Mouse (Mus musculus) lung, postnatal 0 days (tissue): ENCODE data around the gene Ube2h. TPM values are rescaled to one million over a fixed set of nuclear protein-coding genes. Genes with fewer than 3 reads are reported as not detected.
A peak's percentile ranks its signal among the peaks of the same experiment; 100 is the strongest.

Experiments used
- ATAC-seq: fragments of 200-750 bp; cut with Nextera tagmentation; 2 replicates; pipeline ENCODE4 v1.8.0; 2017; ENCODE audit warnings: moderate library complexity
- DNase-seq: peaks from one replicate; pipeline ENCODE4 v3.0.0-alpha.2; 2016; ENCODE audit warnings: low spot score
- H3K27ac ChIP-seq: fragments of 300-500 bp; sonication (generic); 2 replicates; pipeline ENCODE4 v1.5.1; 2014; ENCODE audit warnings: antibody characterized with exemption, mild to moderate bottlenecking, low read length, mixed read lengths
- H3K27me3 ChIP-seq: fragments of 300-500 bp; sonication (generic); replicated peaks from 2 replicates; pipeline ENCODE4 v1.6.1; 2014; ENCODE audit warnings: low read length, mixed read lengths; ENCODE audit not compliant: insufficient read depth
- H3K36me3 ChIP-seq: fragments of 300-500 bp; sonication (generic); 2 replicates; pipeline ENCODE4 v1.6.1; 2014; ENCODE audit warnings: low read length, mixed read lengths; ENCODE audit not compliant: insufficient read depth
- H3K4me1 ChIP-seq: fragments of 300-500 bp; sonication (generic); 2 replicates; pipeline ENCODE4 v1.6.1; 2014; ENCODE audit warnings: antibody characterized with exemption, low read depth, low read length, mixed read lengths; ENCODE audit not compliant: insufficient read depth
- H3K4me2 ChIP-seq: fragments of 300-500 bp; sonication (generic); replicated peaks from 2 replicates; pipeline ENCODE4 v1.6.1; 2014; ENCODE audit warnings: low read depth, mild to moderate bottlenecking, low read length, moderate library complexity, mixed read lengths
- H3K4me3 ChIP-seq: fragments of 300-500 bp; sonication (generic); 2 replicates; pipeline ENCODE4 v1.5.1; 2014; ENCODE audit warnings: low read depth, low read length
- H3K9ac ChIP-seq: fragments of 300-500 bp; sonication (generic); replicated peaks from 2 replicates; pipeline ENCODE4 v1.6.1; 2014; ENCODE audit warnings: low read depth, mild to moderate bottlenecking
- H3K9me3 ChIP-seq: fragments of 300-500 bp; sonication (generic); 2 replicates; pipeline ENCODE4 v1.6.1; 2016; ENCODE audit warnings: low read length, mixed read lengths
- CTCF ChIP-seq: IDR thresholded peaks from 2 replicates; pipeline ENCODE4 v1.5.1; 2016; ENCODE audit warnings: antibody characterized with exemption, mild to moderate bottlenecking
- EP300 ChIP-seq: IDR thresholded peaks from 2 replicates; pipeline ENCODE4 v1.6.1; 2016; ENCODE audit warnings: antibody characterized with exemption, mild to moderate bottlenecking, control low read depth
- WGBS: fragments of 180-500 bp; shearing (Covaris S2); extraction: QIAGEN DNeasy Blood & Tissue Kit; methylation state at CpG from one replicate; pipeline ENCODE4 v1.1.7; 2014; 5-methylcytosine and 5-hydroxymethylcytosine counted together
- polyA plus RNA-seq: library from polyadenylated mRNA; unstranded; fragments of >200 nt; fragmentation: Nextera tagmentation; extraction: Ambion mirVana; gene quantifications from 2 replicates; pipeline ENCODE4 v1.2.1, GENCODE M21; 2015

The Ube2h gene
- polyA plus RNA-seq, 1 experiment from 2014 or later = 34.5 TPM

DNA sequence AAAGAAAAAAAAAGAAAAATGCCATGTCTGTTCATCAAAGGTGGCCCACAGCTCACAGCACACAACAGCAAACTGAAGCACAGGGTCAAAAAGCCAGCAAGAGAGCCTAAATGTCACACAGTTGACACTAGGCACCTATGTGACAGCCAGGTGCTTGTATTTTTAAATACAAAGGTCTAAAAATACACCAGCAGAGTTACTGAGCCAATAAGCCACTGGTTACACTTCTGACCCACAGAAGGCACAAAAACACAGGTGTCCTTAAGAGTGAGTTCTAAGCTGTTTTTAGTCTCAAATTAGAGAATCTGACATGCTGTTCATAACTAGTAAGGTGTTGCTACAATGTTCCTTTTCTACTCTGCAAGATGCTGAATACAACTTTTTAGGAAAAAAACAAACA, 17.7 kb downstream of the Ube2h start:
- H3K9me3 ChIP-seq = no peaks in the 10 kb centered on the region
- H3K4me2 ChIP-seq = no peak overlapping the region
- peaks cover 16% of the 10 kb centered on the region for H3K36me3 ChIP-seq
- TF ChIP-seq CTCF (no peak), EP300 (no peak)
- H3K4me1 ChIP-seq = no peaks in the 10 kb centered on the region
- H3K9ac ChIP-seq = no peak overlapping the region
- DNase-seq (no peak), ATAC-seq (no peak)
- no peaks in the 10 kb centered on the region for H3K27me3 ChIP-seq
- no peak overlapping the region for H3K4me3 ChIP-seq
- no peak overlapping the region for H3K27ac ChIP-seq

DNA sequence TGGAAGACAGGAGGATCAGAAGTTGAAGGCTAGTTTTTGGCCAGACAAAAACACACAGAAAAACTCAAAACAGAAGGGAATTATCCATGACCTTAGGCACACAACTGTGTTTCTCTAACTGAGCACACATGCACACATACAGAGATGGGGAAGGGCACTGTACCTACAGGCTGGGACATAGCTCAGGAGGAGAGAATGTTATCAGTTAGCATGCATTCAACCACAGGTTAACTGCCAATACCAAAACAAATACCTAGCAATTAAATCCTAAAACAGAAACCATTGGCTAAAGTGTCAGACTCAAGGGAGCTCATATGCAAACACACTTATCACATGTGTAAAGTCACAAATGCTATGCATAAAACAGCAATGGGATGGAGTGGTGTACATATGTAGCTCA, 20.2 kb downstream of the Ube2h start:
- Histone ChIP-seq H3K4me2 (no peak overlapping the region), H3K27me3 (no peaks in the 10 kb centered on the region), H3K9ac (no peak overlapping the region), H3K36me3 (peaks cover 18% of the 10 kb centered on the region), H3K9me3 (no peaks in the 10 kb centered on the region), H3K27ac (no peak overlapping the region), H3K4me3 (no peak overlapping the region), H3K4me1 (no peaks in the 10 kb centered on the region)
- TF ChIP-seq EP300 = no peak
- TF ChIP-seq CTCF = no peak
- DNase-seq (no peak), ATAC-seq (no peak)

DNA sequence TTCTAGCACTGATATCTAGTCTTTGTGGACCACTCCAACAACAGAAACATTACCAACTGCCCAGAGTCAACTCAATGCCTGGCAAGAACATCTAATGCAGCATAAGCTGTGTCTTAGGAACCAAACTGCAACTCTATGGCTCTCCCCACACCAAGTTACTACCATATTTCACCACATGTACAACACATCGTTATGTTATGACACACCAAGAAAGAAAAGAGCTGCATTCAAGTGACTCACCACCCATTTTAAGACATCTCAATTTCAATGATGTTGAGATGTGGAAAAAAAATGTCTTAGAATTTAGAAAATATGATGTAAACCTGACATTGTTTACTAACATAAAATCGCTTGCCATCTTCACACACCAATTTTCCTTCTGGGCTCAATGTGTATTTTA, 22.0 kb downstream of the Ube2h start:
- H3K27ac ChIP-seq = no peak overlapping the region
- TF ChIP-seq CTCF = no peak
- 72% methylated on average over 2 of the region's 2 CpGs for WGBS
- DNase-seq = no peak
- no peak for ATAC-seq
- H3K9ac ChIP-seq = no peak overlapping the region
- H3K4me1 ChIP-seq = no peaks in the 10 kb centered on the region
- no peak overlapping the region for H3K4me3 ChIP-seq
- H3K4me2 ChIP-seq = no peak overlapping the region
- peaks cover 24% of the 10 kb centered on the region for H3K36me3 ChIP-seq
- H3K9me3 ChIP-seq = no peaks in the 10 kb centered on the region
- H3K27me3 ChIP-seq = no peaks in the 10 kb centered on the region

DNA sequence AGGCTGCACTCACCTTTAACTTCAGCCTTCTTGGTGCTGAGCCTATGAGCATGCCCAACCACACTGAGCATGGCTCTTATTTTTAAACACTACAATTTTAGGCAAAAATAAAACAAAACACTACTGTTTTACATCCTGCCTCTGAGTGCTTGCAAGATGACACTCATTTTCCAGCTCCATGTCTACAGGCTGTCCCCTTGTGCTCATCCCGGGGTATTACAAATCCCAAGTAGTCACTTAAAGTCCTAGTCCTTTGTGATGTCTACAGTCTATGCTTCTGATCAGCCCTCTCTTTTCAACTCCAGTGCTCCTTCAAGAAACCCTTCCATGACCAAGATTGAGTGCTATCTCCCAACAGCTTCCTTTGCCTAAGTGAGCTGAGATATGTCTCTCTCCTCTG, 26.0 kb downstream of the Ube2h start:
- ATAC-seq = no peak

DNA sequence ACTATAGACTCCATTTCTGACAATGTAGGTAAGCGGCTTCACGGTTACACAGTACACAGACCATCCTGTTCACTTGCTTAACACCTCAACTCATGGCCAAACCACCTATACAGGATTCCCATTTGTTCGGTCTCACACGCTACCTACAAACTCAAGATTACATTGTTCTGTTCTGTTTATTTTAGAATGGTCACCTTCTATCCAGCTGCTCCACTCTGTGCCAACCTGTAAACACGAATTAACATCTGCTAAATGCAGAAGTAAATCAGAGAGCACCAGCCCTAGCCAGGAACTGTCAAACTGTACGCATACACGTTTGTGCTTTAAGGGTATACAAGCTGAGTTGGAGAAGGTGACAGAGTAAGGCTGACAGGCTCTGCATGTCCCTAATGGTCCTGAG, 27.5 kb downstream of the Ube2h start:
- no peak overlapping the region for H3K27ac ChIP-seq
- no peak overlapping the region for H3K4me2 ChIP-seq
- peaks cover 3% of the 10 kb centered on the region; the same call in 1 of the 2 replicates for H3K4me1 ChIP-seq
- TF ChIP-seq CTCF (no peak), EP300 (no peak)
- H3K27me3 ChIP-seq = no peaks in the 10 kb centered on the region
- ATAC-seq (no peak), DNase-seq (no peak)
- WGBS = 70% methylated on average over 7 of the region's 7 CpGs
- H3K9me3 ChIP-seq = no peaks in the 10 kb centered on the region
- H3K36me3 ChIP-seq = peaks cover 21% of the 10 kb centered on the region
- H3K9ac ChIP-seq = no peak overlapping the region
- H3K4me3 ChIP-seq = no peak overlapping the region

More for the DNA sequence above, 26.0 kb downstream of the Ube2h start:
- peaks cover 24% of the 10 kb centered on the region for H3K36me3 ChIP-seq
- 55% methylated on average over 1 of the region's 1 CpGs for WGBS
- H3K27ac ChIP-seq = no peak overlapping the region
- H3K4me1 ChIP-seq = no peaks in the 10 kb centered on the region
- no peaks in the 10 kb centered on the region for H3K9me3 ChIP-seq
- H3K9ac ChIP-seq = no peak overlapping the region
- no peaks in the 10 kb centered on the region for H3K27me3 ChIP-seq
- DNase-seq = no peak
- no peak overlapping the region for H3K4me3 ChIP-seq
- TF ChIP-seq EP300 = no peak
- TF ChIP-seq CTCF = peak; percentile 53
- H3K4me2 ChIP-seq = no peak overlapping the region

DNA sequence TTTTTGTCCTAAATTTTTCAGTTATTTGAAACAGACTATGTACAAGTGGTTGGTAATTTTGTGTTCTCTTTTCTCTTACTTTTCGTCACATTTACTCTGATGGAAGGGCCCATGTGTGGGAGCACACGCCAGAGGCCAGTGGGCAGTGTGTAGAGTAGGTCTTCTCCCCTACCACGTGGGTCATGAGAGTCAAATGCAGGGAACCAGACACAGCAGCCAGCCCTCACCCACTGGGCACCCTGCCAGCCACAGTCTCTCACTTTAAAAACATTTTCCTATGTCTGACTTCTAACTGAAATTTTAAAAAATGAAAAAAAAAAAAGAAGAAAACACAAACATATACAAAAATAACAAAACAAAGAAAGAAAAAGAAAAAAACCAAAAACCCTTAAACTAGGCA, 28.0 kb downstream of the Ube2h start:
- Histone ChIP-seq H3K4me1 (peaks cover 3% of the 10 kb centered on the region; the same call in 1 of the 2 replicates), H3K27ac (no peak overlapping the region), H3K9ac (no peak overlapping the region), H3K9me3 (no peaks in the 10 kb centered on the region), H3K4me3 (no peak overlapping the region), H3K27me3 (no peaks in the 10 kb centered on the region), H3K4me2 (no peak overlapping the region), H3K36me3 (peaks cover 17% of the 10 kb centered on the region)
- no peak for DNase-seq
- 53% methylated on average over 3 of the region's 3 CpGs for WGBS
- no peak for ATAC-seq
- TF ChIP-seq EP300 (no peak), CTCF (no peak)

DNA sequence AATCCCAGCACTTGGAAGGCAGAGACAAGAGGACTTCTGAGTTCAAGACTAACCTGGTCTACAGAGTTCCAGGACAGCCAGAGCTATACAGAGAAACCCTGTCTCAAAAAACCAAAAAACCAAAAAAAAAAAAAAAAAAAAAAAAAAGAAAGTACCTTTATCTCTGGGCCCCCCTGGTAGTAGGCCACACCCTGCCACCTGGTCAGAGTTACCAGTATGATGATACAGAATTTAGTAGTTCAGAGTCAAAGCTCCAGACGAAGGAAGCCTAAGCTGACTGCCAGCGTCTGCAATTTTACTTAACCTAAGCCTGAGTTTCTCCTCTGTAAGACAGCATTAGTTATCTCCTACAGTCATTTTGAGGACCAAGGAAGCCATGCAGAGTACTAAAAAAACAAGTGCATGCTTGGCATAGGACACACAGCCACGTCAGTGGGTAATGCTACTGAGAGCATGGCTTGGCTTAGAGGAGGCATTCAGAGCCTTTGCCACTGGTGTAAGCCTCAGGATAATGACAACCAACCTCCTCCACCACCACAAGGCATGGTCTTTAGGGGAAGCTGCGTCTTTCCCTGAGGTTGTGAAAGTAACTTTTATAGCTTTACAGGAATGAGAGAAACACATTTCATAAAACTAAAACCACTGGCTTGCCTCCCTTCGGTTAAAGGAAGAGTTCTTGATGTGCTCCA, 29.0 kb downstream of the Ube2h start:
- peaks cover 3% of the 10 kb centered on the region; the same call in 1 of the 2 replicates for H3K4me1 ChIP-seq
- ATAC-seq (no peak), DNase-seq (no peak)
- no peak overlapping the region for H3K4me3 ChIP-seq
- no peak overlapping the region for H3K27ac ChIP-seq
- no peak for TF ChIP-seq EP300
- TF ChIP-seq CTCF = no peak
- H3K4me2 ChIP-seq = no peak overlapping the region
- H3K36me3 ChIP-seq = peaks cover 17% of the 10 kb centered on the region
- no peaks in the 10 kb centered on the region for H3K27me3 ChIP-seq
- 80% methylated on average over 5 of the region's 5 CpGs for WGBS
- no peak overlapping the region for H3K9ac ChIP-seq
- no peaks in the 10 kb centered on the region for H3K9me3 ChIP-seq
